Mouse (Mus musculus): ENCODE measurements around the gene Zbtb45. TPM values are rescaled to one million over a fixed set of nuclear protein-coding genes. Genes with fewer than 3 reads are reported as not detected.

Zbtb45 gene
- total and polyA plus RNA-seq, 3 experiments, result 6.7 to 17.1 (median 9.5) TPM

GRCm38 (mm10) chr7:13054287-13055010 lies 44.6 kb upstream of the Zbtb45 start, which contains the start of gene Mzf1 (continued):
- TF ChIP-seq TCF12 (IDR thresholded peaks at IDR 0.05; ENCODE audit: low read depth, low read length) (peak; percentile 51), ELF1 (IDR thresholded peaks at IDR 0.05; ENCODE audit: low read depth, low read length) (peak; percentile 61), PAX5 (IDR thresholded peaks at IDR 0.05; ENCODE audit: low read length) (no peak), E2F4 (IDR thresholded peaks at IDR 0.05; ENCODE audit: insufficient replicate concordance, low read depth, low read length) (no peak), CHD1 (IDR thresholded peaks at IDR 0.05; ENCODE audit: low read depth, low read length) (no peak), ZMIZ1 (IDR thresholded peaks at IDR 0.05; ENCODE audit: low read depth, low read length) (no peak; the same call in 1 of the 2 replicates), POLR2AphosphoS2 (IDR thresholded peaks at IDR 0.05; ENCODE audit: low read depth, low read length) (no peak), JUND (conservative IDR thresholded peaks at IDR 0.05; ENCODE audit: low read depth, low read length) (no peak), CHD2 (IDR thresholded peaks at IDR 0.05; ENCODE audit: low read length) (peak; percentile 96), USF1 (IDR thresholded peaks at IDR 0.05; ENCODE audit: low read depth, low read length) (no peak), NRF1 (IDR thresholded peaks at IDR 0.05; ENCODE audit: low read depth, low read length) (peak; percentile 86), CTCF (conservative IDR thresholded peaks at IDR 0.05 in 1 of 2, IDR thresholded peaks at IDR 0.05 in 1 of 2; ENCODE audit: low read depth in 2 of 2, low read length in 2 of 2) (no peak)

GRCm38 (mm10) chr7:13053961-13054286 lies 44.1 kb upstream of the Zbtb45 start:
- H3K4me2 ChIP-seq (ENCODE audit: insufficient read depth, low read depth, poor library complexity, severe bottlenecking), result 0 out of 2 replicates have a peak overlapping the region, but pooled peaks have one; percentile 2
- dilution Hi-C loops (cut with MboI; ENCODE audit: extremely low pct_ligation_motif_present, extremely low pct_unique_long_range_greater_than_20kb, low sequenced_read_pairs) (no loop called here), in situ Hi-C loops (cut with MboI; ENCODE audit: low pct_ligation_motif_present, low pct_unique_long_range_greater_than_20kb, low sequenced_read_pairs) (loop anchor here (25.0 kb wide), 2 partner anchors 233 to 1258 kb away; partner anchors contain the start of genes Lig1 and Zswim9)
- H3K9me3 ChIP-seq (replicated peaks; ENCODE audit: low read length), result no peaks in the 10 kb centered on the region
- no peak for DNase-seq (ENCODE audit: extremely low read depth)
- peaks cover 26% of the 10 kb centered on the region for H3K27me3 ChIP-seq (replicated peaks)
- H3K4me1 ChIP-seq (ENCODE audit: control insufficient read depth in 1 of 2, insufficient read depth in 2 of 2), result peaks cover 0 to 10% of the 10 kb centered on the region in 2 experiments; a peak in 1 of 4 replicates
- peak overlapping the region; percentile 65 to 68 (median 66) for H3K4me3 ChIP-seq (replicated peaks in 1 of 3; ENCODE audit: low read depth in 2 of 3, low read length in 2 of 3, poor library complexity in 1 of 3)
- no peak overlapping the region for H3K27ac ChIP-seq (ENCODE audit: insufficient read depth, low read depth)
- H3K36me3 ChIP-seq (replicated peaks in 1 of 2; ENCODE audit: control insufficient read depth in 1 of 2, insufficient read depth in 1 of 2, low read length in 1 of 2), result no peaks in the 10 kb centered on the region
- no peak overlapping the region for H3K9ac ChIP-seq (ENCODE audit: insufficient read depth, low read depth)
- H3K79me2 ChIP-seq (replicated peaks; ENCODE audit: control insufficient read depth, extremely low read depth, insufficient read depth, poor library complexity, severe bottlenecking), result no peaks in the 10 kb centered on the region
- TF ChIP-seq E2F4 (IDR thresholded peaks at IDR 0.05; ENCODE audit: insufficient replicate concordance, low read depth, low read length) (no peak), SMC3 (IDR thresholded peaks at IDR 0.05; ENCODE audit: low read depth, low read length) (no peak), MXI1 (IDR thresholded peaks at IDR 0.05; ENCODE audit: low read depth, low read length) (no peak), NRF1 (IDR thresholded peaks at IDR 0.05; ENCODE audit: low read depth, low read length) (no peak), UBTF (IDR thresholded peaks at IDR 0.05; ENCODE audit: low read depth, low read length) (no peak), PAX5 (IDR thresholded peaks at IDR 0.05; ENCODE audit: low read length) (no peak), BHLHE40 (IDR thresholded peaks at IDR 0.05; ENCODE audit: low read depth, low read length) (no peak), MAFK (IDR thresholded peaks at IDR 0.05; ENCODE audit: insufficient replicate concordance, low read length) (no peak), RAD21 (IDR thresholded peaks at IDR 0.05; ENCODE audit: low read depth, low read length) (no peak), MAZ (IDR thresholded peaks at IDR 0.05; ENCODE audit: low read depth, low read length) (no peak), ETS1 (conservative IDR thresholded peaks at IDR 0.05; ENCODE audit: low read depth, low read length) (no peak), USF1 (IDR thresholded peaks at IDR 0.05; ENCODE audit: low read depth, low read length) (no peak), USF2 (conservative IDR thresholded peaks at IDR 0.05; ENCODE audit: low read depth, low read length) (no peak), KAT2A (IDR thresholded peaks at IDR 0.05; ENCODE audit: insufficient replicate concordance, low read length) (no peak), NELFE (IDR thresholded peaks at IDR 0.05; ENCODE audit: low read depth, low read length) (no peak)

All from CH12.LX (cell line).